Mouse (Mus musculus): ENCODE data around the gene Dus2. TPM values are rescaled to one million over a fixed set of nuclear protein-coding genes. Genes with fewer than 3 reads are reported as not detected.
"Not testable (repeated sequence)": the region's sequence is repeated elsewhere in the genome, so short reads cannot be mapped to it uniquely, and the experiment has no call there.

Dus2 gene
- polyA plus RNA-seq, 1 experiment from 2014 or later, result 15.2 TPM

GRCm38 (mm10) chr8:105988546-105988945 lies 2.6 kb upstream of the Dus2 start:
- Histone ChIP-seq H3K27me3 (replicated peaks) (peaks cover 3% of the 10 kb centered on the region; the same call in 1 of the 2 replicates), H3K36me3 (no peaks in the 10 kb centered on the region), H3K9ac (no peak overlapping the region), H3K4me2 (no peak overlapping the region), H3K4me1 (replicated peaks) (0 out of 2 replicates have a peak, but pooled peaks cover 8% of the 10 kb centered on the region), H3K4me3 (no peak overlapping the region), H3K27ac (ENCODE audit: poor library complexity, severe bottlenecking) (no peak overlapping the region), H3K9me3 (replicated peaks) (no peaks in the 10 kb centered on the region)
- WGBS, result 76% methylated on average over 11 of the region's 11 CpGs
- ATAC-seq (ENCODE audit: insufficient number of reproducible peaks, low FRiP score), result no peak

GRCm38 (mm10) chr8:105991546-105991945 lies 409 bp downstream of the Dus2 start:
- whole genome bisulfite sequencing, result 54% methylated on average over 2 of the region's 2 CpGs
- Histone ChIP-seq H3K4me2 (no peak overlapping the region), H3K27ac (ENCODE audit: poor library complexity, severe bottlenecking) (no peak overlapping the region), H3K27me3 (replicated peaks) (peaks cover 6% of the 10 kb centered on the region), H3K36me3 (no peaks in the 10 kb centered on the region), H3K4me3 (no peak overlapping the region), H3K4me1 (replicated peaks) (0 out of 2 replicates have a peak, but pooled peaks cover 8% of the 10 kb centered on the region), H3K9ac (0 out of 2 replicates have a peak overlapping the region, but pooled peaks have one; percentile 57), H3K9me3 (replicated peaks) (no peaks in the 10 kb centered on the region)
- no peak for ATAC-seq (ENCODE audit: insufficient number of reproducible peaks, low FRiP score)

DNA sequence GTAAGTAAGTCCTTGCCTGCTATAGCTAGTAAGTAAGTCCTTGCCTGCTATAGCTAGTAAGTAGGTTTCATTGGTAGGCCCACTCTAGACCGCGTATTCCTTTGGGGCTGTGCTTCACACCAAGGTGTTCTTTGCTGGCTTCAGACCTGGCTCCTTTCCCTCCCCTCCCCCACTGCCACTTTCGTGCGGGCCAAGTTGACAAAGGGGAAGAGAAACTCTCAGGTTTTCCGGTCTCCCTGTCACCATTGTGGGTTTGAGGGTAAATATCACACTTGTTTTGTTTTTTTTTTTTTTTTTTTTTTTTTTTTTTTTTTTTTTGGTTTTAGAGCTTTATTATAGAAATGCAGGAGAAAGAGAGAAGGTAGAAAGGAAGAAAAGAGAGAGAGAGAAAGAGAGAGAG lies 1.4 kb downstream of the Dus2 start:
- Histone ChIP-seq H3K27me3 (replicated peaks) (peaks cover 6% of the 10 kb centered on the region), H3K4me1 (replicated peaks) (0 out of 2 replicates have a peak, but pooled peaks cover 8% of the 10 kb centered on the region), H3K9me3 (replicated peaks) (no peaks in the 10 kb centered on the region), H3K4me3 (no peak overlapping the region), H3K27ac (ENCODE audit: poor library complexity, severe bottlenecking) (no peak overlapping the region), H3K4me2 (no peak overlapping the region), H3K36me3 (no peaks in the 10 kb centered on the region), H3K9ac (no peak overlapping the region)
- 56% methylated on average over 5 of the region's 5 CpGs for WGBS
- ATAC-seq (ENCODE audit: insufficient number of reproducible peaks, low FRiP score), result no peak

GRCm38 (mm10) chr8:105993226-105993625 lies 2.1 kb downstream of the Dus2 start:
- H3K36me3 ChIP-seq, result no peaks in the 10 kb centered on the region
- no peak overlapping the region for H3K27ac ChIP-seq (ENCODE audit: poor library complexity, severe bottlenecking)
- no peak overlapping the region for H3K4me3 ChIP-seq
- no peak overlapping the region for H3K9ac ChIP-seq
- H3K27me3 ChIP-seq (replicated peaks), result peaks cover 6% of the 10 kb centered on the region
- H3K4me1 ChIP-seq (replicated peaks), result 0 out of 2 replicates have a peak, but pooled peaks cover 8% of the 10 kb centered on the region
- H3K9me3 ChIP-seq (replicated peaks), result no peaks in the 10 kb centered on the region
- no peak overlapping the region for H3K4me2 ChIP-seq
- WGBS, result 65% methylated on average over 4 of the region's 4 CpGs
- ATAC-seq (ENCODE audit: insufficient number of reproducible peaks, low FRiP score), result no peak

GRCm38 (mm10) chr8:105996359-105996758 lies 5.2 kb downstream of the Dus2 start:
- Histone ChIP-seq H3K9me3 (replicated peaks) (no peaks in the 10 kb centered on the region), H3K4me2 (no peak overlapping the region), H3K27ac (ENCODE audit: poor library complexity, severe bottlenecking) (no peak overlapping the region), H3K9ac (no peak overlapping the region), H3K27me3 (replicated peaks) (peaks cover 6% of the 10 kb centered on the region), H3K36me3 (no peaks in the 10 kb centered on the region), H3K4me3 (no peak overlapping the region), H3K4me1 (replicated peaks) (no peaks in the 10 kb centered on the region)
- ATAC-seq (ENCODE audit: insufficient number of reproducible peaks, low FRiP score), result no peak
- WGBS, result 65% methylated on average over 7 of the region's 7 CpGs

DNA sequence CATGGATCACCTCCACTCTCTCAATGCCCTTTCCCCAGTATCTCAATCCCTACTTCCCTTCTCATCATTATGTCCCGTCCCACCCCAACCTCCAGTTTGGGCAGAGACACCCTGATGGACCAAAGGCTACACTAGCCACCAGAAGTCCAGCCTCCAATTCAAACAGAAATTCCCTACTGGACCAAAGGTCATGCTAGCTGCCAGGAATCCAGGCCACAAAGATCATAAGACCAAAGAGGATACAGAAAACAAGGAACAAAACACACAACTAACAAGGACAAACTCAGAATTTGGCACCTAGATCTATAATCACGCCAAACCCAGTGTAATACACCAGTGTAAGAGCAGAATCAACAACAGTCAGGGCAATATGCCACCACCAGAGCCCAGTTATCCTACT lies 7.8 kb downstream of the Dus2 start:
- Histone ChIP-seq H3K27me3 (replicated peaks) (peaks cover 6% of the 10 kb centered on the region), H3K9me3 (replicated peaks) (no peaks in the 10 kb centered on the region), H3K4me1 (replicated peaks) (no peaks in the 10 kb centered on the region), H3K36me3 (no peaks in the 10 kb centered on the region), H3K9ac (no peak overlapping the region), H3K27ac (ENCODE audit: poor library complexity, severe bottlenecking) (no peak overlapping the region), H3K4me3 (no peak overlapping the region), H3K4me2 (no peak overlapping the region)
- ATAC-seq (ENCODE audit: insufficient number of reproducible peaks, low FRiP score), result no peak
- 78% methylated on average over 2 of the region's 2 CpGs for WGBS

DNA sequence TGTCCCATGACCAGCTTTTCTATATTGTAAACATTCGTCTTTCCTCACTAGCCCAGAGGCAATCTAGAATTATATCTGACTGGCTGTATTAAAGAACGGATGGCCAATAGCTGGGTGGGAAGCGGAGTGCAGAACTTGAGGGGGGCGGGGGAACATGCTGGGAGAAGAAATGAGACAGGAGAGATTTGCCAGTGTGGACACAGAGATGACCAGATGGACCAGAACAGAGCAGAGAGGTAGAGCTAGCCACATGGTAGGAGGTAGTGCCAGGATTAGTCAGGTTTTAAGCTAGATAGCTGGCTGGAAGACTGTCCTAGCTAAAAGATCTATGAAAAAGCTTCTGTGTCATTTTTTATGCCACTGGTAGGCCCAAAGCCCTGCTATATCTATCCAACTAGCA lies 10.8 kb downstream of the Dus2 start:
- no peak for ATAC-seq (ENCODE audit: insufficient number of reproducible peaks, low FRiP score)
- H3K27me3 ChIP-seq (replicated peaks), result no peaks in the 10 kb centered on the region
- H3K4me1 ChIP-seq (replicated peaks), result no peaks in the 10 kb centered on the region
- 70% methylated on average over 4 of the region's 4 CpGs for WGBS
- H3K4me2 ChIP-seq, result no peak overlapping the region
- H3K9ac ChIP-seq, result no peak overlapping the region
- H3K4me3 ChIP-seq, result no peak overlapping the region
- no peaks in the 10 kb centered on the region for H3K36me3 ChIP-seq
- H3K9me3 ChIP-seq (replicated peaks), result no peaks in the 10 kb centered on the region
- no peak overlapping the region for H3K27ac ChIP-seq (ENCODE audit: poor library complexity, severe bottlenecking)

GRCm38 (mm10) chr8:106004538-106005207 lies 13.5 kb downstream of the Dus2 start:
- Histone ChIP-seq H3K36me3 (no peaks in the 10 kb centered on the region), H3K4me1 (replicated peaks) (peaks cover 2% of the 10 kb centered on the region), H3K9ac (no peak overlapping the region), H3K27ac (ENCODE audit: poor library complexity, severe bottlenecking) (no peak overlapping the region), H3K27me3 (replicated peaks) (no peaks in the 10 kb centered on the region), H3K4me2 (no peak overlapping the region), H3K9me3 (replicated peaks) (no peaks in the 10 kb centered on the region), H3K4me3 (no peak overlapping the region)
- no peak for ATAC-seq (ENCODE audit: insufficient number of reproducible peaks, low FRiP score)
- 74% methylated on average over 8 of the region's 8 CpGs for WGBS

DNA sequence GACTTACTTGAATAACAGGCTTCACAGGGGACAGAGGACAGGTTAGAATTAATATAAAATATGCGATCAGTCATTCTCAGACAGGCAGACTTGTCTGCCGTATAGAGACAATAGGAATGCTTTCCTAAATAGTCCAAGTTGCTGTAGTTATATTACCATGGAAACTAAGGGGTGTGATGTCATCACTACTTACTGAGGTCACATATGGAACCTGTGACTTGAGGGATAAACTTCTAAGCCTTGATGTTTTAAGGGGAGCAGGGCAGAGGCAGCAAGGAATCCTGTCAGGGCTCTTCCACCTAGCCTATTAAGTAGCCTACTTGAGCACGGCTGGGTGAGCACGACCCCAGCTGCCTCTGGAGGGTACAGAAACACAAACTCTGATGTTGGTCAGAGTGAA lies 14.7 kb downstream of the Dus2 start, which contains the start of gene Dpep2nb:
Dpep2nb (minus strand) TSS at position 101 of the 400 bp plus-strand sequence.
- no peak within 1 kb of the TSS for H3K4me2 ChIP-seq
- no peak within 1 kb of the TSS for H3K27ac ChIP-seq (ENCODE audit: poor library complexity, severe bottlenecking)
- 71% methylated on average over 4 of the region's 4 CpGs for WGBS
- no peak for ATAC-seq (ENCODE audit: insufficient number of reproducible peaks, low FRiP score)
- peaks cover 13% of the 10 kb centered on the region for H3K4me1 ChIP-seq (replicated peaks)
- H3K9me3 ChIP-seq (replicated peaks), result no peaks in the 10 kb centered on the region
- H3K27me3 ChIP-seq (replicated peaks), result no peaks in the 10 kb centered on the region
- H3K36me3 ChIP-seq, result no peaks in the 10 kb centered on the region
- H3K4me3 ChIP-seq, result no peak within 1 kb of the TSS
- H3K9ac ChIP-seq, result no peak within 1 kb of the TSS

DNA sequence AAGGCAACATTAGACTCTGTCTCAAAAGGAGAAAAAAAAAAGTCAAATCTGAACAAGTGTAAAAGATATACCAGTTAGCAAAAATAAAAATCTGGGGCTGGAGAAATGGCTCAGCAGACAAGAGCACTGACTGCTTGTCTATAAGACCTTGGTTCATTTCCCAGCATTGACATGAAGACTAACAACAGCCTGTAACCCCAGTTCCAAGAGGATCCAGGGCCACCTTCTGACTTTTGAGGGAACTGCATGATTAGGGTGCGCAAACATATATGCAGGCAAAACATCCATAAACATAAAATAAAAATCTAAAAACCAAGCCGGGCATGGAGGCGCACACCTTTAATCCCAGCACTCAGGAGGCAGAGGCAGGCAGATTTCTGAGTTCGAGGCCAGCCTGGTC lies 15.3 kb downstream of the Dus2 start:
- WGBS, result 86% methylated on average over 4 of the region's 4 CpGs
- no peak overlapping the region for H3K27ac ChIP-seq (ENCODE audit: poor library complexity, severe bottlenecking)
- ATAC-seq (ENCODE audit: insufficient number of reproducible peaks, low FRiP score), result no peak
- H3K9me3 ChIP-seq (replicated peaks), result no peaks in the 10 kb centered on the region
- H3K4me2 ChIP-seq, result no peak overlapping the region
- H3K9ac ChIP-seq, result no peak overlapping the region
- H3K27me3 ChIP-seq (replicated peaks), result no peaks in the 10 kb centered on the region
- H3K4me1 ChIP-seq (replicated peaks), result peaks cover 13% of the 10 kb centered on the region
- H3K4me3 ChIP-seq, result no peak overlapping the region
- no peaks in the 10 kb centered on the region for H3K36me3 ChIP-seq

DNA sequence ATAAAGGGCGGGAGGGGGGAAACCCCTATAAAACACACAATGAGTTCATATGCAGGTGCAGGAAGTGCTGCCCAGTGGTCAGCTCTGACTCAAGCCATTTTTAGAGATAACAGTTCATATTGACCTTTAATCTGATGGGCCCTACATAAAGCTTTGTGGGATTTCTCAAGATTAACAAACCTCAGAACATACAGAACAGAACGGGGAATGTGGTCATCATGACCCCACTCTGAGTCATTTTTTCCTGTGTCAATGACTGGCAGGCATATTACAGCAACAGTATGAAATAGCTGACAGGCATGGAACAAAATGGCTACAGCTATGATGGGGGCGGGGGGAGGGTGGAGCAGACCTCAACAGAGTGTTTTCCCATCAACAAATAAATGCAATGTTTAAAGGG lies 16.0 kb downstream of the Dus2 start:
- H3K9me3 ChIP-seq (replicated peaks), result no peaks in the 10 kb centered on the region
- peaks cover 16% of the 10 kb centered on the region for H3K4me1 ChIP-seq (replicated peaks)
- H3K27ac ChIP-seq (ENCODE audit: poor library complexity, severe bottlenecking), result no peak overlapping the region
- no peaks in the 10 kb centered on the region for H3K27me3 ChIP-seq (replicated peaks)
- H3K9ac ChIP-seq, result no peak overlapping the region
- H3K36me3 ChIP-seq, result no peaks in the 10 kb centered on the region
- WGBS, result 69% methylated on average over 3 of the region's 3 CpGs
- no peak overlapping the region for H3K4me2 ChIP-seq
- ATAC-seq (ENCODE audit: insufficient number of reproducible peaks, low FRiP score), result no peak
- no peak overlapping the region for H3K4me3 ChIP-seq

DNA sequence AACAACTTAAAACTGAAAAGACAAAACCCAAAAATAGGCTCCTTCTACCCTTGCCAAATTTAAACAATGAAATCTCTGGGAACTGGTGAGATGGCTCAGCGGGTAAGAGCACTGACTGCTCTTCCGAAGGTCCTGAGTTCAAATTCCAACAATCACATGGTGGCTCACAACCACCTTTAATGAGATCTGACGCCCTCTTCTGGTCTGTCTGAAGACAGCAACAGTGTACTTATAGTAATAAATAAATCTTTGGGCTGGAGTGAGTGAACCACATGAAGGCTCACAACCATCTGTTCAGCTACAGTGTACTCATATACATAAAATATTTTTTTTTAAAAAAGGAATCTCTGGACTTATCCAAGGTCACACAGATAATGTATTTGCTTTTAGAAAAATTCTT lies 16.8 kb downstream of the Dus2 start:
- H3K4me1 ChIP-seq (replicated peaks), result peaks cover 16% of the 10 kb centered on the region
- H3K4me2 ChIP-seq; H3K9ac ChIP-seq; H3K36me3 ChIP-seq; H3K4me3 ChIP-seq; H3K27ac ChIP-seq (ENCODE audit: poor library complexity, severe bottlenecking); H3K27me3 ChIP-seq (replicated peaks); ATAC-seq (ENCODE audit: insufficient number of reproducible peaks, low FRiP score); H3K9me3 ChIP-seq (replicated peaks): not testable (repeated sequence)
- 62% methylated on average over 3 of the region's 3 CpGs for WGBS

All from heart, embryonic 12.5 days (tissue).